Mouse (Mus musculus) T-cell, adult 2 months (primary cell): ENCODE measurements around the gene Ephb1.

Source experiments
- DNase-seq: peaks from one replicate; pipeline ENCODE4 v3.0.0; 2022; ENCODE audit warnings: low spot score

Gene Ephb1

DNA sequence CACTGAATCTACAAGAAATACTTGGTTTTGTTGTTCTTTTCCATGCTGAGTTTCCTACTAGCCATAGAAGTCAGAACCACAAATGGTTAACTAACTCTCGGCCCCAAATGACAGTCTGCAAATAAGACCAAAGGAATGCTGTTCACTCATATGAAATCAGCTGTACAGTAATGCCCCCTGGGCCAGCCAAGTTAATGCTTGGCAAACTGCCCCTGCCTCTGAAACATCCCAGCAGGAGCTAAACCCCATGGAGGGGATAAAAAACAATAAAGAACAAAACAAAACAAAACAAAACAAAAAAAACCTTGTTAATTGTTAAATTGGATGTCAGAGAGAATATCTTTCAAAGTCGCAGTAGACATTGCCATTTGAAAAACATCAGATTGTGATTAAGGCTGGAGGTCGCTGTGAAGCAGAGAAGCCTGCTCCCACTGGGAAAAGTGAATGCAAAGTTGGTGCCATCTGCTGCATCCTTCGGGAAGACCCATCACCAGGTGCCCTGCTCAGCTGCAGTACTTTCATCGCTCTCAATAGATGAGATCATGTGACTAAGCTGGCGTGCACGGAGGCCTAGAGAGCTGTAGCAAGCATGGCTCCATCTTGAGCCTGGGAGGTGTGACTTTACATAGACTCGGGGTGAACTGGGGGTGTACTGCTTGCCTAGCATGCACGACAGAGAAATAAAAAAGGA, 443.2 kb downstream of the Ephb1 start:
- DNase-seq, result no peak

DNA sequence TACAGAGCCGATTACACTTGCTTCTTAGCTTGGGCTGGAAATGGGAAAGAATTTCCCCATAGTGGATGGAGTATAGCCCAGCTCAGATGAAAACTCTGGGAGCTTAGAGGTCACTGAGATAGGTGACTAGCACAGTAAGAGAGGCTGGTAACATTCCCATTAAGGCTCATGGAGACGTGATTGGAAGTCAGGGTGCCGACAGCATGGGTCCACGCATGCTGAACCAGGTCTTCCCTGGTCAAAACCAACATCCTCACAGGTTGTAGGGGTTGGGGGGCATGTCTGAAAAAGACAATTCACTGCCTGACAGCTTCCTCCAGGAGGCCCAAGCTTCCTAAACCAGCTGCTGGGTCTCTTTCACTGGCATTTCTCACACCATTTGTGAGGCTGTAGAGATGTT, 445.0 kb downstream of the Ephb1 start:
- DNase-seq, result no peak

DNA sequence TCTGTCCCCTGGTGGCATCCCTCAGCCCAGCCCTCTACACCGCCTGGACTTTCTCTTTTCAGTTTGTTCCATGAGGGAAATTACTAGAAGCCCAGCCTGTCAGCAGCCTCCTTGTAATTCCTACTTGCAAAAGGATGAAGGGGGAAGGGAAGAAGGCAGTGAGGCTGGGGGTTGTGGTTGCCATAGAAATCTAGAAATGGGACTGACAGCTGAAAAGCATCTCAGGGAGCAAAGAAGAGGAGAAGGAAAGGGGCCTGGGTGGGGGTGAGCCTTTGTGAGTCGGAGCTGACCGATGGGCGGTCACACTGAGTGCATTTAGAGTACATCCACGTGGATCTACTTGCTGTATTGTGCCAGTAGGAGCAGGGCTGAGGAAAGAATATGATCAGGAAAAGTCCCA, 445.6 kb downstream of the Ephb1 start:
- no peak for DNase-seq

DNA sequence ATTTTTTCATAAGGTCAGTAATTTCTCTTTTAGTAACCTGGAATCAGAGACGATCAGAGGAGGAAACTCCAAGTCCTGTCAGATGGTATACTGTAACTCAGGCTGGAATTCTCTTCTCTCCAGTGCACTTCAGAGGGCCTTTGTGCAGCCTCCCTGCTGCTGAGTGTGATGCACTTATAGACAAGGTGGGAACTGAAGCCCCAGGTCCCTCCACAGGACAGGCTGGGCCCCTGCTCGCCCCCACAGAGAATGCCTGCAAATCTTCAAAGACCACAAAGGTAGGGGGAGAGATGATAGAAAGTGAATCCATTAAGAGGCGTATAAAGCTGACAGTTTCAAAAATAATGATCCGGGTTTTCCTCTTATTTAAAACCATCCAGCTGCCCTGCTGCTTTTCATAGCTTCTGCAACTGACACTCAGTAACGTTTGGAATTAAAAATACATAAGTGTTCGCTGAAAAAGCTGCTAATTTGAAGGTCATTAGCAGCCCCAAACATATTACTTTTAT, 446.7 kb downstream of the Ephb1 start:
- no peak for DNase-seq

DNA sequence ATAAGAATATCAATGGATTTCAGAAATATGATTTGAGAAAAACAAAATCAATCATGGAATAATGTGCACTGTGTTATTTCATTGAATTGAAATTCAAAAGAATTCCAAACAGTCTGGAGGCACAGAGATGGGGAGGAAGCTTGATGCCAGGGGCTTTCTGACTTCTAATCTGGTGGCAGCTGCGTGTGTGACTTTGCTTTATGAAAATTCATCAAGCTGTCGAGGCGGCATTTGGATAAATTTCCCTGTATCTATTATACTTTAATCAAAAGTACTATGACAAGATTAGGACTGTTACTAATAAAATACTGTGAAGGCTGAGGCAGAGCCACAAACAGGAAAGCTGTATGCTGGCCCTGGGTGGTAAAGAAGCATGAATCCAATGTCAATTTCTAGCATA, 451.1 kb downstream of the Ephb1 start:
- DNase-seq, result no peak

DNA sequence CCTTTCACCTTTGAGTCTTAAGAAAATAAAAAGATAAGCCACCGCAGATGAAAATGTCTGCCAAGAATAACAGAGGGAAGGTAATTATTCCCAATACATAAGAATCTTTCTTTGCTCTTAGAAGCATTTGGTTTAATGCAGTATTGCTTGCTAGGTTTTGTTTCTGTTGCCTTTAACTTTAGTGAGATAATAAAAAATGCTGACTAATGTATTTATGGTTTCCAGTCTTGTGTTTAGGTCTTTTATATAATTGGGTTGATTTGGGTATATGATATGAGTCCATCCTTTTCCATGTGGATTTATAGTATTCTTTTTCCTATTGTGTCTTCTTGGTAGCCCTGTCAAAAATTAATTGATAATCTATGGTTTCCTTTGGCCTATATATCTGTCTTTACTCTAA, 456.6 kb downstream of the Ephb1 start:
- no peak for DNase-seq

DNA sequence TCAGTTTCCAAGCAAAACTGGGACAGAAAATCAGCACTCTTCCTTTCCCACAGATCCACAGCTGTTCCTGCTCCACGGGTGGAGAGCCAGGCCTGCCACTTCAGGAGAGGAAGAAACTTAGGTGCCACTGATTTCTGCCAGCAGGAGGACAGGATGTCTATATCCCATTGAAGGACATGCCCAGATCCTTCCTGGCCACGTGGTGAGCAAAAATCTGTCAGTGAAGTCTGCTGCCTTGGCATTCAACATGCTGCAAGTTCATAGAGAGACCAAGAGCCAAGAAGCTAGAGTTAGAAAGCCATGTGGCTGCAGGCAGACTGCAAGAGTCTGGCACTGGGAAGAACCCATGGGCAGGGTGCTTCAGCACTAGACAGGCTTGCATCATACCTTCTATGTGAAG, 471.2 kb downstream of the Ephb1 start:
- no peak for DNase-seq

DNA sequence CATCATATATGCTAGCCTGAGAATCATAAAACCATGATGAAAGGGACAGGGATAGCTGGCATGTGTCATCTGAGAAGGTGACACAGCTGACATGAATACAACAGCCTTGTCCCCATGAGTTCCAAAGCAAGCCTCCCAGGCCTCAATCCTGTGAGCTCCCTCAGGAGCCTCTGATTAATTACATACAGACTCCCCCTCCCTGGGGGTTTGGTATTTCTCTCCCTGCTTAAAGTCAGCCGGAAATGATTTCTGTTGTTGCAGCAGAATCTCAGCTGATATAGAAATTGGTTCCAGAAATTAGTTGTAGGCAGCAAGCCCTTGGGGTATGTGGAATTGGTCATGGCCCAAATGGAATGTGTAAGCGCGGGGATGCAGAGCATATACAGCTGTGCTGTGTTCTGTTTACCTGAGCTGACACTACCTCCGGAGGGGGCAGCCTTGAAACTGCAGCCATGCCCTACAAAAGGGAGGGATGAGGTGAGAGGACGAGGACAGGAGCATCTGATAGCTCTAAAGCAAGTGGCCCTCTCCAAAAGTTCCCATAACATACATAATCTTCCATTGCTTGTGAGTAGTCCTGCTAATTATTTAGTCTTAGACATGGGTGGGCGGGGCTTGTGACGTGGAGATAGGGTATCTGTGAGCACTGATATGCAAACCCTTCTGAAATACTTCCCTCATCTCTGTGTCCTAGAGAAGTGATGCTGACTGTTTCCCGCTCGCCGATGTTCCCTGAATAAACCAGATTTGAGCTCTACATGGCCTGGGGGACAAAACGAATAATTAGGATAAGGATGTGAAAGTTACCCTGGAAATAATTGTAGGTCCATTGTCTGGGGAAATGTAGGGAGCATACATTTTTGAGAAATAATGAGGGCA, 477.1 kb downstream of the Ephb1 start:
- no peak for DNase-seq

DNA sequence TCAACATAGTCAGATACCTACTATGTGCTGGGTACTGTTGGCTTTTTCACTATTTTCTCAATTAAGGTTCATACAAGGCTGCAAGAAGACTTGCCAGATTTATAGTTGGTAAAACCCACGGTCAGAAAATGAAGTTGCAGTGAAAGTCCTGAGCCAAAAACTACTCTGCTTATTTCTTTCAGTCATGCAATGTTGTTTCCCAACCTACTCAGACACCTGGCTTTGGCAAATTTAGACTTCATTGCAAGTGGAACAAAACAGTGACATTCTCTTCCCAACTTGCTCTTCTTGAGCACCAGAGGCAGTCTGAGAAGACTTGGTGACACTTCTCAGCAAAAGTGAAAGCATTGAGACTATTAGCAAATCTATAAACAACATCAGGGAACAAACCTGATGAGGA, 479.2 kb downstream of the Ephb1 start:
- no peak for DNase-seq
